Mouse (Mus musculus): ENCODE measurements at regions not wholly inside any gene's neighbourhood (a gene's known extent, or its start where the extent isn't known, plus 50 kb on each side); places are given as distances from the start of the nearest gene placed in this dataset.

- TF ChIP-seq POLR2A (IDR thresholded peaks at IDR 0.05; ENCODE audit: control insufficient read depth, low read depth, low read length) (no peak), CTCF (IDR thresholded peaks at IDR 0.05; ENCODE audit: control insufficient read depth, insufficient read depth, insufficient replicate concordance, low read depth, low read length) (no peak)
These were observed 382.2 kb downstream of the Fam84a start for GRCm38 (mm10) chr12:13769696-13770095.

All from testis, adult 2 months (tissue).